Mouse (Mus musculus) CH12F3 (cell line): ENCODE results near the gene Bola1.
"Not testable (repeated sequence)": the region's sequence is repeated elsewhere in the genome, so short reads cannot be mapped to it uniquely, and the experiment has no call there.

ENCODE experiments used
- in situ Hi-C: fragments of 300-500 bp; cut with MboI; formaldehyde crosslinking; loops from 2 replicates; pipeline ENCODE4 v1.14.3; 2020; ENCODE audit warnings: low sequenced_read_pairs

The Bola1 gene

DNA sequence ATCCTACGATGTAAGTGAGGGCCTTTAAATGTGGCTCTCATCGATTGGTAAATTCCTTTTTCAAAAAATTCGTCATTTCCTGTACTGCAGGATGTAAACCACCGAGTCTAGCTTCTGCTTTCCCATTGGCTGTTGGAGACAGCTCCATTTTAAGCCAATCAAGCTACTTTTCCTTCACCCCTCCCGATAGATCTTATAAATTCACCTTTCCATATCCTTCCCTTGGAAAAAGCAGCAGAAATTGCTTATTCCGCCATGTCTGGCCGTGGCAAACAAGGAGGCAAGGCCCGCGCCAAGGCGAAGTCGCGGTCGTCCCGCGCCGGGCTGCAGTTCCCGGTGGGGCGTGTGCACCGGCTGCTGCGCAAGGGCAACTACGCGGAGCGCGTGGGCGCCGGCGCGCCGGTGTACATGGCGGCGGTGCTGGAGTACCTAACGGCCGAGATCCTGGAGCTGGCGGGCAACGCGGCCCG, at the start of gene Bola1, which contains the start of gene Hist2h2ab:
Bola1 (minus strand) TSS at position 49 of the 470 bp plus-strand sequence.
Hist2h2ab (plus strand) TSS at position 205 of the 470 bp plus-strand sequence.
- in situ Hi-C loops: no loop called here

DNA sequence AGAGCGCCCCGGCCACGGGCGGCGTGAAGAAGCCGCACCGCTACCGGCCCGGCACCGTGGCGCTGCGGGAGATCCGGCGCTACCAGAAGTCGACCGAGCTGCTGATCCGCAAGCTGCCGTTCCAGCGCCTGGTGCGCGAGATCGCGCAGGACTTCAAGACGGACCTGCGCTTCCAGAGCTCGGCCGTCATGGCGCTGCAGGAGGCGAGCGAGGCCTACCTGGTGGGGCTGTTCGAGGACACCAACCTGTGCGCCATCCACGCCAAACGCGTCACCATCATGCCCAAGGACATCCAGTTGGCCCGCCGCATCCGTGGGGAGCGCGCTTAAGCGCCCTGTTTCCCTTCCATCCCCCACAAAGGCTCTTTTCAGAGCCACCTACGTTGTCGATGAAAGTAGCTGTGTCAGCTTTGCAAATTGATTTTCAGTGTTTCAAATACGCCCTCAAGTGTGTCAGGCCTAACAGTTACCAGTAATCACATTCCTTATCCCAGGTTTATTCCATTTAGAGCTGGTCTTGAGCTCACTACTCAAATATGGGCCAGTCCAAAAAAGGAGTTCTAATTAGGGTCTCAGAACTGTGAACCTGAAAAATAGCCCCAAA, 49.4 kb upstream of the Bola1 start:
- in situ Hi-C loops: not testable (repeated sequence)

DNA sequence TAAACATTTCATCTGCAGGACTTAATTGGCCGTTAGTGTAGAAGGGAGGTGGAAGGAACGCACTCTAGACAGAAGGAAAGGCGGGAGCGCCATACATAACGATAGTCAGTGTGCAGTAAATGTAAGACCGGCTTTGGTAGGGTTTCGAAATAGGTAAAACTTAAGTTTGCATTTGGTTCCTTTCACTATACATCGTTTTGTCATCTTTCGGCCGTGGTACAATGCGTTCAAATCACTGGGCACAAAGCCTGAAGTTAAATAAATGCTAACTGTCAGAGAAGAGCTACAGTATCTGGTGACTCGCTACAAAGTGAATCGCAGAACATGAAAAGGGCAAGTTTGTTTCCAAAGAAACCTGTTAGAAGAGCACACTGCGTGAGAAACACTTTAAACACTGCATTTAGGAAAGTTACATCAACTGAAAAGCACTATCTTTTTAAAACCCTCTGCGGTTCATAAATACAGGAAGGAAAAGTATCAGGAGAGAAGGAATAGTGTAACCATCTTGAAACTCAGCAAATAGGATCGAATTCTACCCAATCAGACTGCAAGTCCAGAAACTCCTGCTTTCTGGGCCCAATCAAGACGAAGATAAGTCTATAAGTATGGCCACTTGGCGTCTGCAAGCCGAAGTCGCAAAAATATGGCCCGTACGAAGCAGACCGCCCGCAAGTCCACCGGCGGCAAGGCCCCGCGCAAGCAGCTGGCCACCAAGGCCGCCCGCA, 48.7 kb upstream of the Bola1 start, which contains the start of gene Hist2h3b:
Hist2h3b (plus strand) TSS at position 604 of the 725 bp plus-strand sequence.
- in situ Hi-C loops: no loop called here

DNA sequence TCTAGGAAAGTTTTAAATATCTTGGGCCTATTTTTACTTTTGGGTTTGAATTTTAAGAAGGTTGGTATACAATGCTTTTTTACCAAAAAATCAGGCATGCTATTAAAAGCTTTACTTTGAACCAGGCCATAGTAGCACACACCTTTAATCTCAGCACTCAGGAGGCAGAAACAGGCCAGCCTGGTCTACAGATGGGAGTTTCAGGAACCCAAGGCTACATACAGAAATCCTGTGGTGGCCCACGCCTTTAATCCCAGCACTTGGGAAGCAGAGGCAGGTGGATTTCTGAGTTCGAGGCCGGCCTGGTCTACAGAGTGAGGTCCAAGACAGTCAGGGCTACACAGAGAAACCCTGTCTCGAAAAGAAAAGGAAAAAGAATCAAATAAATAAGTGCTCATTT, 48.0 kb upstream of the Bola1 start:
- in situ Hi-C loops: no loop called here

DNA sequence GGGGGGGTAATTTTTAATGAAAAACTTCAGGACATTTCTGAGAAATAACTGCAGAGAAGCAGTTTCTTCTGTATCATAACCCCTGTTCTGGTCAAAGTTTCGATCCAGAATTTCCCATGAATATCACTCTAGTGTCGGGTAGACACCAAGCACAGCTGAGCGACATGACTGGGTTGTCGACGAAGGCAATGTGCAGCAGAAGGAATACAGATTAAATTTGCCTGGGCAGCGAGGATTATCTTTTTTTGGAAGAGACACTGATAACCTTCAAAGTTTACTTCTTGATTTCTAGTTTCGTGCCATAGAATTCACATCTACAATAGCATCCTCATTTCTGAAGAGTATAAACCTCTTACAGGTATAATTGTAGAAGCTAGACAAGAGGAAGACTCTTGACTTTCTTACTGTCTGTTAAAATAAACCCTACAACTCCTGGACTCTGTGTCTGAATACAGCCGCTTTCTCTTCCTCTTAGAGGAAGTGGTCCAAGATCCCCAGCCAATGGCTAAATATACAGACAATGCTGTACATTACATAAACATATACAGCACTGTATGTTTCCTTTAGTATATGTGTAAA, 46.7 kb upstream of the Bola1 start:
- in situ Hi-C loops: no loop called here

DNA sequence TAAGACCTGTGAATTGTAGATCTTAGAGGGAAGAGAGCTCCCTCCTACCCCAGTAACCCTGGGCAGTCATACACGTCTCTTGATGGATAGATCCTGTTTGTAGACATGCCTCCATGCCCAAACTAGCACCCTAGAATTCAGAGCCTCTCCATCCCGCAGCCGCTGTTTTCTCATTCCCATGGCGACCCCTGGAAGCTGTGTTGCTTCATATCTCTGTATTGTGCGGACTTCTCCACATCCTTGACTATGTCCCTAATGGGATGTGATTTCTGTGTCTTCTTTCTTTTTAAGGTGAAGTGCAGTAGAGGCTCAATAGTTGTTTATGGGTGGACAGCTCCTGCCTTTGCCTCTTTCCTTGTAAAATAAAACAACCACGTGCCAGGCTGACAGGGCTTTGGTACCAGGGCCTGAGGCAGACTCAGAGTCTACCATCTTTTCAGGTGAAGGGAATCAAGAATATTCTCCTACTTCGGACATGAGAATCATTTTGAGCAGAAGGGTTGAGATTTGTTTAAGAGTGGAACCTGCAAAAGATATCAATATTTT, 45.0 kb upstream of the Bola1 start:
- in situ Hi-C loops: no loop called here

DNA sequence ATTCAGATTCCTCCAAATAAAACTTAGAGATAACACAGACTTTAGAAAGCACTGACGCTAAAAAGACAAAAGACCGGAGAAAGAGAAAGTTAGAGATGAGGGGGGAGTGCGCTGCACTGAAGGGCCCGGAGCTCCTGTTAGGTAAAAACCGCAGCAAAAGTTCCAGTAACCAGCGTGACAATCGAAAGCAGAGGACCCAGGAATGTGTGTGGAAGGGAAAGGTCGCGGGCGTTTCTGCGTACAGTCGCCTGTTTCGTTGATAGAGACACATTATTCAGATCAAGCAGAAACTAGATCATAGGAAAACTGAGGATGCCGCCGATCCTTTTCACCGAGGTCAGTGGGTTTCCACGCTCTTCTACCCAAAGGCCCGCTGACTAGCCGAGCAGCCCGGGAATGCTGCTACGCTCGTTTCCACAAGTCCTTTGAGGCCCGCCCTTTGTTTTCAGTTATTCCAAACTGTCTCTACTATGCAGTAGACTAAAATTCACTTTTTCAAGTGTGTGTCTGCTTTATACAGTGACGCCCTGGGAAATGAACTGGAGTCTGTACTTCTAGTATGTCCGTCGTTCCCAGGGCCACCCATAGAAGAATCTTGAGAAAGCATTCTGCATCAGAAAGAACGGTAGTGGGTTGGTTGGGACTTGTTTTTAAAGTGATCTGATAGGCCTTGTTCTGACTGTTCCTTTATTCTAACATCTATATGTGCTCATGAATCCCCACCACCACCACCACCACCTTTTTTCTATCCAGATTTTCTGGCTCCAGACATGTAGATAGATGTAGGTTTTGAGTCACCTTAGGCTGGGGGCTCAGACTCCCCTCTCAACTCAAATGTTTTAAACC, 44.3 kb upstream of the Bola1 start:
- in situ Hi-C loops: no loop called here

DNA sequence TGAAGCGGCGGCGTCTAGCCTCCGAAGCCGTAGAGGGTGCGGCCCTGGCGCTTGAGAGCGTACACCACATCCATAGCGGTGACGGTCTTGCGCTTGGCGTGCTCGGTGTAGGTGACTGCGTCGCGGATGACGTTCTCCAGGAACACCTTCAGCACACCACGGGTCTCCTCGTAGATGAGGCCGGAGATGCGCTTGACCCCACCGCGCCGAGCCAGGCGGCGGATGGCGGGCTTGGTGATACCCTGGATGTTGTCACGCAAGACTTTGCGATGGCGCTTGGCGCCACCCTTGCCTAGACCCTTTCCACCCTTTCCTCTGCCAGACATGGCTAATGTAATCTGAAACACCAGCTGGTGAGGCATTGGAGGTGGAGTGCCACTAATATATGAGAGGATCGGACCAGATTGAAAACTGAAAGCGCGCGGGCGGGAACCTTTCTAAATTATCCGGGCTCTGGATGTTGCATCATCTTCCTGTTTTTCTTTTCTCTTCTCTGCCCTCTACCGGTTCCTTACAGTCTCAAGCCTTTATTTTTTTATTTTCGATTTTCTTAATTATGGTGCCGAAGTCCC, 43.6 kb upstream of the Bola1 start, which contains the start of gene Hist2h4:
Hist2h4 (minus strand) TSS at position 333 of the 572 bp plus-strand sequence.
- in situ Hi-C loops: no loop called here

DNA sequence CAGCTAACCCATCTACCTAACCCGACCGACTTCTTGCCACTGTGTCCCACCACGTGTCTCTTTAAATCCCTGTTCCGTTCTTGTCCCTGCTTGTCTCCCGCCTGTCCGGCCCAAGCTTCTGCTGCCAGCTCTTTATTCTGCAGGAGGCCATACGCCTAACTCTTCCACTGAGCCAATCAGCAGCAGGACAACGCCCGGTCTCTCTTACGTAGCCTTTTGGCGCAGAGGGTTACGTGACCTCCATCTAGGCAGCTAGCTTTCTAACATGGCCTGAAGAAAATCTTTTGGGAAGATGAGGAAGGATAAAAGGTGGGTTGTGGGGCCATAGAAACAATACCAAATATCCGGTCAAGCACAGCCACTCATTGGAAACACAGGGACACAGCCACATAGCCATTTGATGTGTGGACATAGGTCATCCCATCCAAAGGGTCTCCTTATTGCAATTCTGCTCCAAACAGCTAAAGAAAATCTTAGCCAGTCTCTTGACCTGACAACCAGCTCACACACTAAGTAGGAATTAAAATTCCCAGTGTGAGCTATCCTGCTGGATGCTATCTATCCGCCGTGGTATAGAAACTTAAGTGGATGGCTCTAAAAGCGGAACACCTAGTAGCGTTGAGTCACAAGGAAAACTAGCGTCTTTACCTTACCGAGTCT, 42.8 kb upstream of the Bola1 start:
- in situ Hi-C loops: no loop called here

DNA sequence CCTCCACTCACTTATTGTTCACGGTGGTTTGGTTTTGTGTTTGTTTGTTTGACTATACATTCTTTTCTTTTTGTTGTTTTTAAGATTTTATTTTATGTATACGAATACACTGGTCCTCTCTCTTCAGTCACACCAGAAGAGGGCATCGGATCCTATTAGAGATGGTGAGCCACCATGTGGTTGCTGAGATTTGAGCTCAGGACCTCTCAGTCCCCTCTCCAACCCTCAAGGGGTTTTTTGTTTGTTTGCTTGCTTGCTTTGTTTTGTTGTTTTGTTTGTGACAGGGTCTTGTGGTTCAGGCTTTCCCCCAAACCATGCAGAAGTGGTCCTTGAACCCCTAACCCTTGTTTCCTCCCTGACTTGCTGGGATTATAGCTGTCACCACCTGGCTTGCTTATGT, 42.1 kb upstream of the Bola1 start:
- in situ Hi-C loops: no loop called here

DNA sequence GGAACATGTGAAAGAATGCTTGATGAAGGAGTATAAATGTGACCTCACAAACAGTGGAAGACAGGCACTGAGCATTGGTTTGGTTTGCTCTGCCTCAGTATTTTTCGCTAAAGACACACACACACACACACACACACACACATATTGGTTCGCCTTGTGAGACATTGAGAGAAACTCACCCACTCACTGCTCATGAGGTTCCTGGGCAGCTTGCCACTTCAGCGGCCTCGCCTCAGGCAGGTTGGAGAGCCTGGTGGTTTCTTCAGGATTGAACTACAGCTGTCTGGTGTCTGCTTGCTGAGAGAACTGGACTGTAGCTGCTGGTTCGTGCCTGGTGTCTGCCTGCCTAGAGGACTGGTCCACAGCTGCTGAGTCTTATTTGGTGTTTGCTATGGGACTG, 40.7 kb upstream of the Bola1 start:
- in situ Hi-C loops: no loop called here

DNA sequence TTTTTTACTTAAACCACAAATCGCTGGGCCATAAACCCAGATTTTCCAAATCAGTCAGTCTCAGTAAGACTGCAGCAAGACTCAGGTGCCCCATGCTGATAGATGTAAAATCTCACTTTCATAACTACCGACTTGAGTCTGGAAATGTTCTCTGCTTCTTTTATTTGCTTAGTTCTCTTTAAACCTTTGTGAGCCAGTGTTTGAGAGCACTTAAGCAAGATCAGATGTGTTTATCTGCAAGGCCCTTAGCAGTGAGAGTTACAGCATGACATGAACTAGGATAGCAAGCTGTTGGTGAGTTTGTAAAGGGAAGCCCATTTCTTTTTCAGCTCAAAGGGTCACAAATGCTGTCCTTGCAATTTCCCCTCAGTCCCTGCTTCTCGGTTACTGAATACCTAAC, 37.7 kb upstream of the Bola1 start:
- in situ Hi-C loops: no loop called here

DNA sequence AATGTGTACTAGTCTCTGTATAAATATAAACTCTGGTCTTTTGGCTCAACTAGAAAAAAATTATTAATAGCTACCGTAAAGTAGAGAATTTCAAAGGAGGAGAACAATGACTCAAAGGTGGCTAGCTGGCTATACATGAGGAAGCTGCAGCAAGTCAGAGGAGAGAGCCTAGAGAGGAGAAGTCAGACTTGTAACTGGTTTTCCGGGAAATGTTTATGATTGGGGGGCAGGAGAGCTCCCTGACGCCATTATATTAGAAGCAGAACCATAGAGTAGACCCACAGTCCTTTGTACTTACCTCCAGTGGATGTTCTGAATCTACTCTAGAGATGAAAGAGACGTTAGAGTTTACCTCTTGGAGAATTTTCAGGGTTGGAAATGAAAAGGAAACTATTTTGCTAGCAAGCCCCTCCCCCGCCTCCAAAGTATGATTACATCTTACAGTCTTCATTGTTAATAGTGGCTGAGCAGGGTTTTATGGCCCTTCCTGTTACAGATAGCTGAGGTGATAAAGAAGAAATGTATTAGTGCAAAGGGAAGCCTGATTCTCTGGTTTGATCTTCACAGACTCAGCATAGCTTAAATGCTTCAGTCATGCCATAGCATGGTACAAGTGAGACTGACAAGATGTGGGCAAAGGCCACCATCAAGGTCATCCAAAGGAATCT, 36.6 kb upstream of the Bola1 start:
- in situ Hi-C loops: no loop called here

DNA sequence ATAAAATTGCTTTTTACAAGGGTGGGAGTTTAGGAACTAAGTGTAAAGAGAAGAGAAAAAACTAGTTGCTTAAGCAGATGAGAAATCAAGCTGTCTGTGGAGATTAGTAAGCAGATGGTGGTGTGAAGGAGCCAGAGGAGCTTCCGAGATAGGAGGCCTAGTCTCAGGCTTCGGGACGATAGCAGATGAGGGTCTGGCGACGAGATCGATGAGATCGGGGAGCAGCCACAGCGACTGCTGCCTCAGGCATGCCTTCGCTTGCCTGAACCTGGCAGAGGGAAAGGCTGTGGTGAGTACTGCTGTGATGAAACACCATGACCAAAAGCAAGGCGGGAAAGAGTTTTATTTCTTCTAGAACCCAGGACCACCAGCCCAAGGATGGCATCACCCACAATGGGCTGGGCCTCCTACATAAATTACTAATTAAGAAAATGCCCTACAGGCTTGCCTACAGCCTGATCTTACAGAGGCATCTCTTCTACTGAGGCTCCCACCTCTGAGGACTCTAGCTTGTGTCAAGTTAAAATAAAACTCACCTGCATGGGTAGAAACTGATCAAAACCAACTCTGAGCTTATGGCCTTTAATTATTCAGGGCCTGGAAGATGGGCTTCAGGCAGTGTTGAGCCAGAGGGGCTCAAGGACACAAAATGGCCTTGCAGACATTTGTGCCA, 35.3 kb upstream of the Bola1 start:
- in situ Hi-C loops: no loop called here

DNA sequence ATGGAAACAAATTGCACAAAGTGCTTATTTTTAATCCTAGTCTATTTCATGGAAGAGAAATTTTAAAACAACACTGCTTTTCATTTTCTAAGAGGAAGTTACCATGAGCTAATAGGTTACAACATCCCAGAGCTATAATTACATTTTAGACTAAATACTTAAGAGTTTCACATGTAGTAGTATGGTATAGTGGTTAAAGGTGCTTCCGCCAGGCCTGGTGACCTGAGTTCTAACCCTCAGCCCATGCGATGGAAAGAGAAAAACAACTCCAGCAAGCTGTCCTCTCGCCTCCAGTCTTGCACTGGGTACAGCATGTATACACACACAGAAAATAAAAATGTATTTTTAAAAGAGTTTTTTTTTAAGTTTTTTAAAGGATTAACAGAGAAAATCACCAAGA, 32.3 kb upstream of the Bola1 start:
- in situ Hi-C loops: no loop called here

DNA sequence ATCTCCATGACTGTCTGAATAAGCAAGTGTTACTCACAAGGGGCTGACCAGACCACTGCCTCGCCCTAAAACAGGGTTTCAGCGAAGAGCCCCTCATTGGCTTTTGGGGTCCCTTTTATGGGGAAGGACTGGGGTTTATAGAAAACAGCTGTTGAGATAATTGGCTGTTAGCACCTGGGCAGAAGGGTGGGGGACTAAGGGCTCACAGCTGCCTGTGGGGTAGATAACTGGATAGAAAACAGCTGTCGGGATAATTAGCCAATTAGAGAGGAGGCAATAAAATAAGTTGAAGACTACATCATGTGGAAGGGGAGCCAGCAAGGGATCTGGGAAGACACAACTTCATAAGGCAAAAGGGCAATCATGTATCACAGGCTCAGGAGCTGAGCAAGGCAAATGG, 31.4 kb upstream of the Bola1 start:
- in situ Hi-C loops: no loop called here

DNA sequence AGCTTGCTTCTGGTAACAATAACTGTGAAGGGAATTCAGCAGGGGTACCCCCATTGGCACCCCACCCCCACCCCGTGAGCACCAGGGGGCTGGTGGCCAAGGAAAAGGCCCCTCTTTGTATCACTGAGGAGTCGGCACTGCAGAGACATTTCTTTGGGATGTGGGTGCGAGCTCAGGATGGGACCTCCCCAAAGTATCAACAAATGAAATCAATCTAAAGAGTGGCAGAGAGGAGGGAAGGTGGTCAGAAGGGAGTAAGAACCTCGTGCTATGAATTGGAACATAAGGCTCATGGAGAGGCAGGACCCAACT, 29.5 kb upstream of the Bola1 start:
- in situ Hi-C loops: no loop called here

DNA sequence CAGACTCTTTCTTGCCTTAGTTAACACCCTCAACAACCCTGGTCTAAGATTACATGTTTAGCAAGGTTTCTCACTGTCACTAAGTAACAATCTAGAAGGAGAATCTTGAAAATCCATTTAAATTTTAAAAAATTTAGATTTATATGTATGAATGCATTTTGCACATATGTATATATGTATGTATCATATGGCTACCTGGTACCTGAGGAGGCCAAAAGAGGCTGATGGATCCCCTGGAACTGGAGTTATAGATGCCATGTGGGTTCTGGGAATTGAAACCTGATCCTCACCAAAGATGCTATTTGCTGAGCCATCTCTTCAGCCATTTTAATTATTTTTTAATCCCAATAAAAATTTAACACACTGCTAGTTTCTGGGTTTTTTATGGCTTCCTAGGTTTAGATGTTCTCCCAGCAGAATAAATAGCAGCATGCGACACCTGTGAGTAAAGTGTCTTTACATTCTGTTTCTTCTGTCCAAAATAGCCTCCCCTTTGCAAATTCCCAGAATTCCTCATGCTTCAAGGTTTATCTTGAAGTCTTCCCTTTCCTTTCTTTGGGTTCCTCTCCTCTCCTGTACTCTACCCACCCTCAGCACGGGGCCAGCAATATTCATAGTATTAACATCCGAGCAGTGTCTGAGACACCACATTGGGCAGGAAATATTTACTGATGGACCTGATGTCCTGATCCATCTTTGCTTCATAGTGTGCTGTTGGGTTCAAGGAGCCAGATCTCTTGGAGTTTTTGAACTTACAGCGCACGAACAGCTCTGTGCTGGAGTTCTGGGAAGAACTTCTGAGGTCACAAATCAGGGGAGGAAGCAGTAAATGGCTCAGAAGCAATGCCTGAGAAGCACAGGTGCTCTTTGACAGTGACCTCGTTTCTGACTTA, 28.9 kb upstream of the Bola1 start:
- in situ Hi-C loops: no loop called here
